Mouse (Mus musculus) liver, embryonic 14.5 days (tissue): Measurements from ENCODE around the gene Wrap53.

ENCODE experiments used
- CTCF ChIP-seq: IDR thresholded peaks from 2 replicates; pipeline ENCODE4 v1.5.1; 2016; ENCODE audit warnings: antibody characterized with exemption, low read depth, control low read depth
- EP300 ChIP-seq: IDR thresholded peaks from 2 replicates; pipeline ENCODE4 v1.6.1; 2016; ENCODE audit warnings: antibody characterized with exemption, low read depth

DNA sequence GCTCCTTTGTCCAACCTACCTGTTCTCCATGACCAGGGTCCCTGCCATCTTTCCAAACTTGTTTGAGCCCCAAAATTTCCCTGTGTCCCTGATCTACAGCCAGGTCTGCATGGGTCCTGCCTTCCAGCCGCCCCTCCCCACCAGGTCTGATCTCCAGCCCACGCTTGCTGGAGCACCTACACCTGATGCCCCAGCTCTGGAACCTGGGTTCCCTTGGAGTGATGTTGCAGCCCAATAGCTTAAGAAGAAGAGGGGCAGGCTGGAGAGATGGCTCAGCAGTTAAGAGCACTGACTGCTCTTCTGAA, 26.4 kb upstream of the Wrap53 start:
- no peak for TF ChIP-seq CTCF
- TF ChIP-seq EP300: no peak
